12 mouse cellular contexts compared by ENCODE assay signal in genomic region chr3:78755686-78756476, GRCm38 (mm10).
DNase-seq lines count a peak whose midpoint lies in the region.
"Had no signal": no experiment of that assay in that cellular context is flagged by ENCODE, and none has a peak within 500 bp of the region (broad histone marks: within the 10 kb centered on the region; RNA-seq: fewer than 3 reads in every experiment).

No protein-coding gene starts in this region.

- DNase-seq in cerebellum, postnatal 10 days, result peak; percentile 73 to 75
- DNase-seq in cerebellum, adult 9-11 months, result no peak
- DNase-seq in kidney, postnatal 25 days, result peak; percentile 3 to 20
- no peak for DNase-seq in kidney, adult 11 months
- peak; percentile 8 for DNase-seq in embryo, embryonic 11 days
- peak; percentile 5 for DNase-seq in forelimb bud, embryonic 11.5 days (ENCODE audit: low read depth, low spot score)
- no peak for DNase-seq in ovary, postnatal 10 days (ENCODE audit: low spot score)
- DNase-seq in heart, adult 8-10 months (ENCODE audit: low spot score), result no peak
- DNase-seq: adrenal gland, postnatal 36 days; cerebellum, adult 8-10 months; gastrocnemius, postnatal 10 days; layer of hippocampus, postnatal 36 days had no signal

Comparison
In these comparisons a context has a peak if more than half of its experiments do, and no peak if none do; other contexts are left out.
1. DNase-seq: peak in cerebellum, postnatal 10 days (2 of 2), kidney, postnatal 25 days (2 of 2), embryo, embryonic 11 days (single experiment) and forelimb bud, embryonic 11.5 days (single experiment); none in cerebellum, adult 9-11 months (single experiment), kidney, adult 11 months (single experiment), ovary, postnatal 10 days (single experiment) and heart, adult 8-10 months (single experiment).